Mouse (Mus musculus) small intestine, adult 2 months (tissue): ENCODE results near the gene Cep162.

Source experiments
- CTCF ChIP-seq: fragments of 200-500 bp; IDR thresholded peaks from 2 replicates; pipeline ENCODE4 v1.5.1; 2012; ENCODE audit warnings: low read depth, mild to moderate bottlenecking, control low read depth, inconsistent platforms, low read length, moderate library complexity, mixed read lengths; ENCODE audit not compliant: insufficient replicate concordance, insufficient read length; ENCODE audit errors: extremely low read depth
- POLR2A ChIP-seq: fragments of 200-500 bp; IDR thresholded peaks from 2 replicates; pipeline ENCODE4 v1.6.1; 2012; ENCODE audit warnings: low read depth, mild to moderate bottlenecking, control low read depth, inconsistent platforms, low read length, moderate library complexity

DNA sequence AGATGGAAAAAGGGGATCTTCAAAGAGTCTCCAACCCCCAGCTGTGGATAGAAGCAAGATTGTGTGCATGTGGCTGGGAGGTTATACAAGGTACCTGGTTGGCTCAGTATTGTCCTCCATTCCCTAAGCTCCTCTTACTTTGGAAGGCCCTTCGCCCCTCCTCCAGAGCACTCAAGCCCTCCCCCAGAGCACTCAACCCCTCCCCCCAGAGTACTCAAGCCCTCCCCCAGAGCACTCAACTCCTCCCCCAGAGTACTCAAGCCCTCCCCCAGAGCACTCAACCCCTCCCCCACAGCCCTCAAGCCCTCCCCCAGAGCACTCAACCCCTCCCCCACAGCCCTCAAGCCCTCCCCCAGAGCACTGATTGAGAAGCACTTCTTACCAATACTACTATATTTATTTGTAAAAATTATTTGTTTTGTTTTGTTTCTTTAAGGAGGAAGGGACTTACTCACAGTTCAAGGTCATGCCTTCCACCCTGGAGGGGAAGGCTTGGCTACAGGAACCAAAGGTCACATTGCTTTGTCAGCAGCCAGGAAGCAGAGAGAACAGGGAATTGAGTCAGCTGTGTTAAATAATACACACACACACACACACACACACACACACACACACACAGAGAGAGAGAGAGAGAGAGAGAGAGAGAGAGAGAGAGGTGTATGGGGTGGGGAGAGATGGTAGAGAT is 102.6 kb downstream of the Cep162 start:
- TF ChIP-seq POLR2A = no peak
- TF ChIP-seq CTCF = no peak
